Mouse (Mus musculus): ENCODE results near the gene Hist1h2ac. TPM values are rescaled to one million over a fixed set of nuclear protein-coding genes. Genes with fewer than 3 reads are reported as not detected.

Hist1h2ac gene
- polyA plus RNA-seq, 2 experiments from 2014 or later: 0.51 to 0.74 TPM

Other genes with a start within 250 kb of the Hist1h2ac start
- not detected for gene Btn1a1, start 218.0 kb downstream of the Hist1h2ac start, polyA plus RNA-seq (2017; shearing (Covaris generic))
- gene Btn2a2, start 195.1 kb downstream of the Hist1h2ac start, polyA plus RNA-seq (2017; shearing (Covaris generic)): not detected
- gene Hist1h4h, start 152.9 kb downstream of the Hist1h2ac start, polyA plus RNA-seq (2017; shearing (Covaris generic)): 10 to 100 TPM in 1 of 2 experiments, 1 to 10 TPM in 1; 9.5 to 10.8 TPM
- gene Hist1h2af, start 150.0 kb downstream of the Hist1h2ac start, polyA plus RNA-seq (2017; shearing (Covaris generic)): 1 to 10 TPM in 1 of 2 experiments, not detected in 1; 2.7 TPM
- not detected for gene Hist1h3g, start 148.5 kb downstream of the Hist1h2ac start, polyA plus RNA-seq (2017; shearing (Covaris generic))
- gene Hist1h2bh, start 140.6 kb downstream of the Hist1h2ac start, polyA plus RNA-seq (2017; shearing (Covaris generic)): under 1 TPM; 0.41 to 0.66 TPM
- gene Hist1h3f, start 139.9 kb downstream of the Hist1h2ac start, polyA plus RNA-seq (2017; shearing (Covaris generic)): not detected
- gene Hist1h4f, start 132.3 kb downstream of the Hist1h2ac start, polyA plus RNA-seq (2017; shearing (Covaris generic)): 1 to 10 TPM in 1 of 2 experiments, not detected in 1; 1.1 TPM
- under 1 TPM; 0.18 to 0.35 TPM for gene Hist1h1d, start 130.7 kb downstream of the Hist1h2ac start, polyA plus RNA-seq (2017; shearing (Covaris generic))
- 1 to 10 TPM; 2.2 to 4.1 TPM for gene Hist1h3e, start 121.6 kb downstream of the Hist1h2ac start, polyA plus RNA-seq (2017; shearing (Covaris generic))
- 10 to 100 TPM; 12.3 to 17.6 TPM for gene Hist1h2ae, start 112.7 kb downstream of the Hist1h2ac start, polyA plus RNA-seq (2017; shearing (Covaris generic))
- 1 to 10 TPM; 8.0 to 8.6 TPM for gene Hist1h2bg, start 112.6 kb downstream of the Hist1h2ac start, polyA plus RNA-seq (2017; shearing (Covaris generic))
- gene Hist1h2bf, start 109.8 kb downstream of the Hist1h2ac start, polyA plus RNA-seq (2017; shearing (Covaris generic)): not detected
- under 1 TPM in 1 of 2 experiments, not detected in 1; 0.96 TPM for gene Hist1h2ad, start 109.6 kb downstream of the Hist1h2ac start, polyA plus RNA-seq (2017; shearing (Covaris generic))
- not detected for gene Hist1h3d, start 108.2 kb downstream of the Hist1h2ac start, polyA plus RNA-seq (2017; shearing (Covaris generic))
- 10 to 100 TPM; 20.2 to 22.9 TPM for gene Hist1h4d, start 102.3 kb downstream of the Hist1h2ac start, polyA plus RNA-seq (2017; shearing (Covaris generic))
- gene Hist1h2be, start 62.8 kb downstream of the Hist1h2ac start, polyA plus RNA-seq (2017; shearing (Covaris generic)): 1 to 10 TPM; 3.3 to 4.0 TPM
- 10 to 100 TPM; 10.6 to 11.3 TPM for gene Hist1h1e, start 61.4 kb downstream of the Hist1h2ac start, polyA plus RNA-seq (2017; shearing (Covaris generic))
- 1 to 10 TPM; 4.0 to 4.2 TPM for gene Hist1h2bc, start 251 bp upstream of the Hist1h2ac start, polyA plus RNA-seq (2017; shearing (Covaris generic))
- not detected for gene Hist1h1t, start 11.9 kb upstream of the Hist1h2ac start, polyA plus RNA-seq (2017; shearing (Covaris generic))
- 1 to 10 TPM; 8.7 to 9.4 TPM for gene Hist1h4c, start 14.5 kb upstream of the Hist1h2ac start, polyA plus RNA-seq (2017; shearing (Covaris generic))
- gene Hfe, start 26.9 kb upstream of the Hist1h2ac start, polyA plus RNA-seq (2017; shearing (Covaris generic)): under 1 TPM; 0.57 to 0.69 TPM
- gene Hist1h1c, start 54.9 kb upstream of the Hist1h2ac start, polyA plus RNA-seq (2017; shearing (Covaris generic)): 10 to 100 TPM in 1 of 2 experiments, 1 to 10 TPM in 1; 8.9 to 10.5 TPM
- gene Hist1h3c, start 61.7 kb upstream of the Hist1h2ac start, polyA plus RNA-seq (2017; shearing (Covaris generic)): 1 to 10 TPM in 1 of 2 experiments, not detected in 1; 1.3 TPM
- 1 to 10 TPM in 1 of 2 experiments, not detected in 1; 2.9 TPM for gene Hist1h2bb, start 62.8 kb upstream of the Hist1h2ac start, polyA plus RNA-seq (2017; shearing (Covaris generic))
- 1 to 10 TPM; 2.8 to 8.2 TPM for gene Hist1h2ab, start 67.2 kb upstream of the Hist1h2ac start, polyA plus RNA-seq (2017; shearing (Covaris generic))
- gene Hist1h3b, start 68.3 kb upstream of the Hist1h2ac start, polyA plus RNA-seq (2017; shearing (Covaris generic)): not detected
- 1 to 10 TPM in 1 of 2 experiments, not detected in 1; 5.4 TPM for gene Hist1h4b, start 73.1 kb upstream of the Hist1h2ac start, polyA plus RNA-seq (2017; shearing (Covaris generic))
- gene Hist1h4a, start 77.3 kb upstream of the Hist1h2ac start, polyA plus RNA-seq (2017; shearing (Covaris generic)): not detected
- 1 to 10 TPM in 1 of 2 experiments, not detected in 1; 1.8 TPM for gene Hist1h3a, start 78.4 kb upstream of the Hist1h2ac start, polyA plus RNA-seq (2017; shearing (Covaris generic))
- 1 to 10 TPM; 2.6 to 3.4 TPM for gene Hist1h1a, start 79.7 kb upstream of the Hist1h2ac start, polyA plus RNA-seq (2017; shearing (Covaris generic))
- not detected for gene Trim38, start 86.0 kb upstream of the Hist1h2ac start, polyA plus RNA-seq (2017; shearing (Covaris generic))
- gene Slc17a2, start 123.0 kb upstream of the Hist1h2ac start, polyA plus RNA-seq (2017; shearing (Covaris generic)): not detected
- gene Slc17a3, start 155.5 kb upstream of the Hist1h2ac start, polyA plus RNA-seq (2017; shearing (Covaris generic)): not detected
- under 1 TPM in 1 of 2 experiments, not detected in 1; 0.16 TPM for gene Slc17a1, start 183.8 kb upstream of the Hist1h2ac start, polyA plus RNA-seq (2017; shearing (Covaris generic))
- not detected for gene Slc17a4, start 231.1 kb upstream of the Hist1h2ac start, polyA plus RNA-seq (2017; shearing (Covaris generic))